Mouse (Mus musculus) heart, embryonic 13.5 days (tissue): ENCODE results near the gene Itgb7. TPM values are rescaled to one million over a fixed set of nuclear protein-coding genes. Genes with fewer than 3 reads are reported as not detected.

Experiments used
- ATAC-seq: fragments of 200-750 bp; cut with Nextera tagmentation; 2 replicates; pipeline ENCODE4 v1.8.0; 2017; ENCODE audit warnings: moderate TSS enrichment; ENCODE audit not compliant: insufficient number of reproducible peaks, low FRiP score, low TSS enrichment; ENCODE audit errors: extremely low read depth
- H3K27ac ChIP-seq: fragments of 300-500 bp; sonication (generic); replicated peaks from 2 replicates; pipeline ENCODE4 v1.5.1; 2015; ENCODE audit warnings: moderate library complexity, mild to moderate bottlenecking, inconsistent platforms
- H3K27me3 ChIP-seq: fragments of 300-500 bp; sonication (generic); replicated peaks from 2 replicates; pipeline ENCODE4 v1.6.1; 2015; ENCODE audit warnings: mild to moderate bottlenecking, inconsistent platforms
- H3K36me3 ChIP-seq: fragments of 300-500 bp; sonication (generic); 2 replicates; pipeline ENCODE4 v1.6.1; 2015; ENCODE audit warnings: mild to moderate bottlenecking, inconsistent platforms
- H3K4me1 ChIP-seq: fragments of 300-500 bp; sonication (generic); 2 replicates; pipeline ENCODE4 v1.6.1; 2015; ENCODE audit warnings: inconsistent platforms
- H3K4me2 ChIP-seq: fragments of 300-500 bp; sonication (generic); 2 replicates; pipeline ENCODE4 v1.6.1; 2015; ENCODE audit warnings: inconsistent platforms, mild to moderate bottlenecking, moderate library complexity
- H3K4me3 ChIP-seq: fragments of 300-500 bp; sonication (generic); 2 replicates; pipeline ENCODE4 v1.5.1; 2015; ENCODE audit warnings: moderate library complexity, mild to moderate bottlenecking, inconsistent platforms
- H3K9ac ChIP-seq: fragments of 300-500 bp; sonication (generic); 2 replicates; pipeline ENCODE4 v1.6.1; 2015; ENCODE audit warnings: inconsistent platforms, mild to moderate bottlenecking, moderate library complexity
- H3K9me3 ChIP-seq: fragments of 300-500 bp; sonication (generic); 2 replicates; pipeline ENCODE4 v1.6.1; 2016; ENCODE audit warnings: inconsistent platforms
- WGBS: fragments of 180-500 bp; shearing (Covaris S2); methylation state at CpG from one replicate; pipeline ENCODE4 v1.1.7; 2015; ENCODE audit warnings: mixed read lengths; 5-methylcytosine and 5-hydroxymethylcytosine counted together
- polyA plus RNA-seq: library from polyadenylated mRNA; unstranded; fragments of >200 nt; fragmentation: Nextera tagmentation; extraction: Ambion mirVana; gene quantifications from 2 replicates; pipeline ENCODE4 v1.2.1, GENCODE M21; 2015

The Itgb7 gene
- polyA plus RNA-seq, 1 experiment from 2014 or later, result 0.78 TPM

DNA sequence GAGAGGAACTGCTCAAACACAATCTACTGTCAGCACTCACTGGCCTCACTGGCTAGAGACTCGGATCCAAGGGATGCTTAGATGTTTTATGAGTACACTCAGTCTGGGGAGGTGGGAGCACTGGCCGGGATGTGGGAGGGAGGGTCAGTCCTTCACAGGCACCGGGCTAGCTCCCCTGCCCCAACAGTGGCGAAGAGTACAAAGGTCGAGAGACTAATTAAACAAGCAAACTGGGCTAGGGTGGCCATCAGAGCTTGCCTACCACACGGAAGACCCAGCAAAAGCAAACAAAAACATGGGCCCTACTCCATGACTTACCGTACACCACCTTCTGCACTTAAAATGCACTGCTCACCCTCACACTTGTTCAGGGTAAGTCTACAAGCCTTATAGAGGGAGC lies 40.0 kb downstream of the Itgb7 start:
- Histone ChIP-seq H3K4me1 (peaks cover 10% of the 10 kb centered on the region; the same call in 1 of the 2 replicates), H3K27ac (no peak overlapping the region), H3K4me3 (no peak overlapping the region), H3K27me3 (no peaks in the 10 kb centered on the region), H3K36me3 (peaks cover 12% of the 10 kb centered on the region; the same call in 1 of the 2 replicates), H3K9me3 (no peaks in the 10 kb centered on the region), H3K4me2 (no peak overlapping the region), H3K9ac (no peak overlapping the region)
- 57% methylated on average over 7 of the region's 7 CpGs for WGBS
- ATAC-seq, result no peak

DNA sequence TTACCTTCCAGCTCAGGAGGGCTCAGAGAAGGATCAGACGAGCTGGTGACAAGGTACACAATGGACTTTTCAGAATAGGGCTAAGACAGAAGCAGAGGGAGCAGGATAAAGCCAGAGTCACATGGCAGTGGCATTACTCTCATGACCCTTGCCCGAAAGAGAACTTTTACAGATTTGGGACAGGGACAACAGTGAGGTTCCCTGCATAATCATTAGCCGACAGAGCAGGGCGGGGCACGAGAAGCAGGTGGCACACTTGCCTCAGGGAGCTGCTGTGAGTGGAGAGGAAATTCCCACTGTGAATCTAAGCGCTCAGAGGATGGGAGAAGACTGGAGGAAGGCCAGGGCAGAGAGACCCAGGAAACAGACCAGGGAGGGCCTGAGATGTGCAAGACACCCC lies 42.9 kb downstream of the Itgb7 start:
- Histone ChIP-seq H3K4me2 (no peak overlapping the region), H3K9ac (no peak overlapping the region), H3K9me3 (no peaks in the 10 kb centered on the region), H3K36me3 (peaks cover 39% of the 10 kb centered on the region), H3K27ac (no peak overlapping the region), H3K4me3 (no peak overlapping the region), H3K27me3 (no peaks in the 10 kb centered on the region), H3K4me1 (peaks cover 10% of the 10 kb centered on the region; the same call in 1 of the 2 replicates)
- no peak for ATAC-seq
- WGBS, result 73% methylated on average over 6 of the region's 6 CpGs

DNA sequence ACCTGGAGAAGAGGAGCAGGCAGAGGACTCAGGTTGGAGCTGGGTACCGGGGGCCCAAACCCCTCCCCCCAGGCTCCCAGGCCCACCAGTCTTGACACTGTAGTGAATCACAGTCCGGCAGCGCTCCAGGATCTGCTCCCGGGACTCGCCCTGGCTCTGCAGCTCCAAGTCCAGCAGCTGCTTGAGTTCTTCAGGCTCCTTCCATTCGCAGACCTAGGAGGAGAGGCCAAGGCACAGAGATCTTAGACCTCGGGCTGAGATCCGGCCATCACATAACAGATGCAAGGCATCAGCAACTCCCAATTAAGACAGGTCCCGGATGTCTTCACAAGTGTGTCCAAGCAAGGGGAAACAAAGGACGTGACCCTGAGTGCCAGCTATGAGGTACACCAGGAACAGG lies 43.6 kb downstream of the Itgb7 start:
- Histone ChIP-seq H3K27me3 (no peaks in the 10 kb centered on the region), H3K36me3 (peaks cover 47% of the 10 kb centered on the region), H3K9me3 (no peaks in the 10 kb centered on the region), H3K27ac (no peak overlapping the region), H3K4me2 (no peak overlapping the region), H3K4me1 (peaks cover 9% of the 10 kb centered on the region; the same call in 1 of the 2 replicates), H3K9ac (no peak overlapping the region), H3K4me3 (no peak overlapping the region)
- 79% methylated on average over 10 of the region's 10 CpGs for WGBS
- no peak for ATAC-seq

GRCm38 (mm10) chr15:102186239-102186638 lies 45.5 kb downstream of the Itgb7 start:
- Histone ChIP-seq H3K9ac (no peak overlapping the region), H3K9me3 (no peaks in the 10 kb centered on the region), H3K27ac (no peak overlapping the region), H3K4me2 (no peak overlapping the region), H3K4me1 (peaks cover 3% of the 10 kb centered on the region; the same call in 1 of the 2 replicates), H3K36me3 (peaks cover 51% of the 10 kb centered on the region), H3K4me3 (no peak overlapping the region), H3K27me3 (no peaks in the 10 kb centered on the region)
- no peak for ATAC-seq
- 75% methylated on average over 11 of the region's 11 CpGs for WGBS

GRCm38 (mm10) chr15:102183076-102183475 lies 48.7 kb downstream of the Itgb7 start:
- H3K4me2 ChIP-seq, result no peak overlapping the region
- H3K4me1 ChIP-seq, result peaks cover 3% of the 10 kb centered on the region; the same call in 1 of the 2 replicates
- H3K36me3 ChIP-seq, result peaks cover 61% of the 10 kb centered on the region
- ATAC-seq, result no peak
- H3K9ac ChIP-seq, result no peak overlapping the region
- H3K4me3 ChIP-seq, result no peak overlapping the region
- no peak overlapping the region for H3K27ac ChIP-seq
- no peaks in the 10 kb centered on the region for H3K9me3 ChIP-seq
- 67% methylated on average over 3 of the region's 3 CpGs for WGBS
- no peaks in the 10 kb centered on the region for H3K27me3 ChIP-seq

DNA sequence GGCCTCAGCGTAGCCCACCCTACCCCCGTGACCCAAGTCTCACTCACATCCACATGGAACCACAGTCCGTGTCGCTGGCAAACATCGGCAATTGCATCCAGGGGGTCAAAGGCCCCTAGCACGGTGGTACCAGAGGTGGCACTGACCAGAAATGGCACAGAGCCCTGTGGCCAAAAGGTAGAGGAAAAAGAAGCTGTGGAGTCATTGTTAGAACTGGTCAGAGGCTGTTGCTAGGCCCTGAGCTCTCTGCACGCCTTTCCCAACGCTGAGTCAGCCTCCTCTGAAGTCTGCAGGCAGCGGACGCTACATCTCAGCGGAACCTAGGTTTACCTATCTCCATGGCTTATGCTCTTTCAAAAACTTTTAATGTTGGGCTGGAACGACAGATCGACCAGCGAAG lies 51.8 kb downstream of the Itgb7 start:
- Histone ChIP-seq H3K9me3 (no peaks in the 10 kb centered on the region), H3K4me1 (no peaks in the 10 kb centered on the region), H3K27ac (no peak overlapping the region), H3K4me3 (no peak overlapping the region), H3K9ac (no peak overlapping the region), H3K27me3 (no peaks in the 10 kb centered on the region), H3K36me3 (peaks cover 53% of the 10 kb centered on the region), H3K4me2 (no peak overlapping the region)
- 86% methylated on average over 14 of the region's 14 CpGs for WGBS
- ATAC-seq, result no peak

DNA sequence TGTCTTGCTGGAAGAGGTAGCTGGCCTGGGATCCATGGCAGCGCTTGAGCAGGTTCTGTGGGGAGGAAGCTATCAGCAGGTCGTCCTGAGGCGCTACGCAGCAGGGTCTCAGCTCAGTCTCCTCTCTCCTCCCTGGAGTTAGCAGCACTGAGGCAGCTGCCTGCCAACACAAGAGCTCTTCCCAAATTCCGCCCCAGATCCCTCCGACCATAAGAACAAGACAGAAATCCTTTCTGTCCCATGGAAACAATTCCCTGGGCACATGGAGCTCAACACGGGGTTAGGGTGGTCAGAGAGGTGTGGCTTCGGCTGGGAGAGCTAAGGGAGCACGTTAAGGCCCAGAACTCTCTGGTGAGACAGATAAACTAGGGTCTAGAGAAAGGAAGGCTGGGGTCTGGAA lies 52.6 kb downstream of the Itgb7 start:
- no peak overlapping the region for H3K4me2 ChIP-seq

DNA sequence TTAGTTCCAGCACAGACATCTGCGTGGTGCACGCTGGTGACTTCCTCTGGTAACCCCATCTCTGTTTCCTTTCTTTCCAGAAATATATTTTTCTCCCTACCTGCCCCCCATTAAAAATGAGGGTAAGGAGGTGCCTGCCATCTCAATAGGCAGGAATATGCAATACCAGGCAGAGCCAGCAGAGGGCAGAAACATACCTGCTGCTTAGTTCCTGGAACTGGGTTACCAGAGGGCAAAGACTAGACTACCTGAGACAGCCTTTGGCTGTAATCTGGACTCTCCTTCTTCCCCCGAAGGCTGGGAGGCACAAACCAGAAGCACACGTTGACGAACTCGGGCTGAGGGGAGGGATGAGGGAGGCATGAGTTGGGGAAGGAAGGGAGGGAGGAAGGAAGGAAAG lies 53.5 kb downstream of the Itgb7 start:
- no peak overlapping the region for H3K4me3 ChIP-seq
- H3K27me3 ChIP-seq, result no peaks in the 10 kb centered on the region
- H3K9me3 ChIP-seq, result peaks cover 9% of the 10 kb centered on the region
- no peak overlapping the region for H3K4me2 ChIP-seq
- 15% methylated on average over 6 of the region's 6 CpGs for WGBS
- H3K4me1 ChIP-seq, result no peaks in the 10 kb centered on the region
- no peak overlapping the region for H3K9ac ChIP-seq
- H3K36me3 ChIP-seq, result peaks cover 50% of the 10 kb centered on the region
- no peak for ATAC-seq
- H3K27ac ChIP-seq, result no peak overlapping the region

More for the DNA sequence above, 52.6 kb downstream of the Itgb7 start:
- Histone ChIP-seq H3K9ac (no peak overlapping the region), H3K4me1 (no peaks in the 10 kb centered on the region), H3K9me3 (peaks cover 5% of the 10 kb centered on the region), H3K36me3 (peaks cover 52% of the 10 kb centered on the region), H3K27ac (no peak overlapping the region), H3K27me3 (no peaks in the 10 kb centered on the region), H3K4me3 (no peak overlapping the region)
- ATAC-seq, result no peak
- WGBS, result 67% methylated on average over 9 of the region's 9 CpGs

DNA sequence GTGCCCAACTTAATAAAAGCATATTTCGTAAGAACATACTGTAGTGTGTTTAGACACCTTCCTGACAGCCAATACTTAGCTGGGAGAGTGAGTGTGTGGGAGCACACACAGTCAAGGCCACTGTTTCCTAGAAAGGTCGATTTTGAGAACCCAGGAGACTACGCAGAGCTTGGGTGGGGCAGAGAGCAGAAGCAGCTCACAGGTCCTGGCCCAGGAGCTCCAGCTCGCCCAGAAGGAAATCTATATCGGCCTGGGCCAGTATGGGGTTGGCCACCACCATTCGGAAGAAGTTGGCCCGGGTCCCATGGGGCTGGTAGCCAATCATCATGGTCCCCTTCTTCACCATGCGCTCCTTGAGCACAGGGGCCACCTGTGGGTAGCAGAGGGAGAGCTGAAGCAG lies 54.3 kb downstream of the Itgb7 start:
- WGBS, result 85% methylated on average over 8 of the region's 8 CpGs
- H3K27ac ChIP-seq, result no peak overlapping the region
- H3K4me2 ChIP-seq, result no peak overlapping the region
- H3K9ac ChIP-seq, result no peak overlapping the region
- no peaks in the 10 kb centered on the region for H3K27me3 ChIP-seq
- ATAC-seq, result no peak
- H3K4me1 ChIP-seq, result no peaks in the 10 kb centered on the region
- H3K4me3 ChIP-seq, result no peak overlapping the region
- H3K9me3 ChIP-seq, result peaks cover 9% of the 10 kb centered on the region
- H3K36me3 ChIP-seq, result peaks cover 48% of the 10 kb centered on the region

- Histone ChIP-seq H3K36me3 (peaks cover 44% of the 10 kb centered on the region), H3K4me3 (no peak overlapping the region), H3K9ac (no peak overlapping the region), H3K4me1 (no peaks in the 10 kb centered on the region), H3K9me3 (peaks cover 9% of the 10 kb centered on the region), H3K27ac (no peak overlapping the region), H3K27me3 (no peaks in the 10 kb centered on the region), H3K4me2 (no peak overlapping the region)
- WGBS, result 71% methylated on average over 7 of the region's 7 CpGs
- ATAC-seq, result no peak
Observed at GRCm38 (mm10) chr15:102176571-102177316, 55.0 kb downstream of the Itgb7 start.

DNA sequence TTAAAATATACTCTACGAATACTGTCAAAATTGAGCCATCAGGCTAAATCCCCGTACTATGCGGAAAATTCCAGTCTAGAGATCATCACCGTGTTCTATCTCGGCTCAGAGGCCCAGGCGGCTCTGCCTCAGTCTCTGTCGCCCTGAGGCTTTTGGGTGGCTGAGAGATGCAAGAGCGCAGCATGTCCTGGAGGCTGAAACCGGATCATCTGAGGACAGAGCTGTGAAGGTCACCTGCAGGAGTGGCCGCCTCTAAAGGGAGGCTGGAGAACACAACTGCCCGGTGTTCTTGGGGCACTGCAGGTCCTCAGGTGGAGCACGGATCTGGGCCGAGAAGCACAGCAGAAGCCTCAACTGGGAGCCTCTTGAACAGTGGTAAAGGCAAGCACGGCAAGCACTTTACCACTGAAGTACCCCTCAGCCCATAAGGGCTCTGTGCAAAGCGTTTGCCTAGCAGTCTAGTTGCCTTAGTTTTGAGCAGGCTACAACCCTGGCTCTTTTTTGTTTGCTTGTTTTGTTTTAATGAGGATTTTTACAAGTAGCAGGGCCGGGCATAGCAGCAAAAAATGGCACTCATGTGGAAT lies 55.9 kb downstream of the Itgb7 start:
- ATAC-seq, result no peak
- Histone ChIP-seq H3K9me3 (peaks cover 9% of the 10 kb centered on the region), H3K9ac (no peak overlapping the region), H3K4me1 (no peaks in the 10 kb centered on the region), H3K4me2 (no peak overlapping the region), H3K4me3 (no peak overlapping the region), H3K36me3 (peaks cover 49% of the 10 kb centered on the region), H3K27ac (no peak overlapping the region), H3K27me3 (no peaks in the 10 kb centered on the region)
- WGBS, result 74% methylated on average over 16 of the region's 16 CpGs

DNA sequence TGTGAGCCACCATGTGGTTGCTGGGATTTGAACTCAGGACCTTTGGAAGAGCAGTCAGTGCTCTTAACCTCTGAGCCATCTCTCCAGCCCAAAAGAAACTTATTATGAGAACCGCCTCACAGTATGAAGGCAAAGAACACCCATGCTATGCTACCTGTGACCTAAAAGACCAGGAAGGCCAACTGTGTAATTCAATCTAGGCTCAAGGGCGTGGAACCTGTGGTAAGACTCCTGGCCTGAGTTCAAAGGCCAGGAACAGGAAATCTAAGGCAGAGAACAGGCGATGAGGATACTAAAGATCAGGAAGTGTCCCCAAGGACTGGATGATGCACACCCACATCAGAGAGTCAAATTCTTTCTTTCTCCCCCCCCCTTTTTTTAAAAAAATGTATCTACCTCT lies 58.2 kb downstream of the Itgb7 start:
- no peak for ATAC-seq
- 81% methylated on average over 3 of the region's 3 CpGs for WGBS
- H3K9me3 ChIP-seq, result peaks cover 9% of the 10 kb centered on the region
- peaks cover 40% of the 10 kb centered on the region for H3K36me3 ChIP-seq
- H3K27me3 ChIP-seq, result no peaks in the 10 kb centered on the region
- peaks cover 2% of the 10 kb centered on the region; the same call in 1 of the 2 replicates for H3K4me1 ChIP-seq
- H3K27ac ChIP-seq, result no peak overlapping the region
- H3K9ac ChIP-seq, result no peak overlapping the region
- no peak overlapping the region for H3K4me2 ChIP-seq
- no peak overlapping the region for H3K4me3 ChIP-seq
